Mouse (Mus musculus) left cerebral cortex, postnatal 10 days (tissue): Measurements from ENCODE around the gene Ipo9. TPM values are rescaled to one million over a fixed set of nuclear protein-coding genes. Genes with fewer than 3 reads are reported as not detected.

Source experiments
- DNase-seq, 2 experiments: peaks; one replicate each; pipeline ENCODE4 v3.0.0; 2021 to 2022; ENCODE audit warnings: low spot score in 2 of 2, mixed read lengths in 1 of 2; ENCODE audit errors: extremely low spot score in 1 of 2
- intact Hi-C: fragments of 180-260 bp; cut with DNase I; formaldehyde crosslinking; loops from one replicate; pipeline ENCODE4 v1.15.1; 2025
- microRNA-seq: library from miRNA; unstranded; fragments of <30 nt; microRNA quantifications from one replicate; pipeline ENCODE4 v1.2.0, GENCODE M21; 2022
- total RNA-seq, 2 experiments: library from RNA; stranded (reverse); gene quantifications; 2 replicates each; pipeline ENCODE4 v1.2.3; 2021

Gene Ipo9
- total RNA-seq, 2 experiments from 2014 or later: 170 TPM

GRCm38 (mm10) chr1:135341947-135342346 lies 88.4 kb downstream of the Ipo9 start:
- intact Hi-C loops: no loop called here
- DNase-seq: no peak

Small RNA genes within 50 kb of the gene (microRNA-seq; reads per million reads assigned to microRNA genes)
- gene Mir1231: 5.2 reads per million, percentile 18 among the genes with 10 or more reads in this experiment

Other genes starting within 250 kb of the Ipo9 start
- gene Elf3, start 171.9 kb downstream of the Ipo9 start, total RNA-seq: not detected
- gene Rnpep, start 146.4 kb downstream of the Ipo9 start, total RNA-seq: 10 to 100 TPM; 47.3 to 52.1 TPM
- 100 to 1,000 TPM; 155 to 166 TPM for gene Timm17a, start 116.7 kb downstream of the Ipo9 start, total RNA-seq
- under 1 TPM; 0.36 to 0.54 TPM for gene Lmod1, start 105.7 kb downstream of the Ipo9 start, total RNA-seq
- 100 to 1,000 TPM; 118 to 121 TPM for gene Shisa4, start 55.3 kb downstream of the Ipo9 start, total RNA-seq
- gene Nav1, start 176.8 kb upstream of the Ipo9 start, total RNA-seq: 100 to 1,000 TPM; 227 to 238 TPM